Mouse (Mus musculus): ENCODE measurements at regions not wholly inside any gene's neighbourhood (a gene's known extent, or its start where the extent isn't known, plus 50 kb on each side); places are given as distances from the start of the nearest gene placed in this dataset.

GRCm38 (mm10) chr13:106669665-106670064 is 267.1 kb downstream of the Ipo11 start:
- Histone ChIP-seq H3K4me3 (no peak overlapping the region), H3K4me1 (no peaks in the 10 kb centered on the region), H3K9me3 (replicated peaks) (no peaks in the 10 kb centered on the region), H3K27me3 (ENCODE audit: low read depth, poor library complexity, severe bottlenecking) (no peaks in the 10 kb centered on the region), H3K27ac (no peak overlapping the region), H3K36me3 (no peaks in the 10 kb centered on the region)
- no peak for DNase-seq (ENCODE audit: low spot score)
- WGBS, result 84% methylated on average over 5 of the region's 5 CpGs

GRCm38 (mm10) chr13:106662195-106662594 is 274.6 kb downstream of the Ipo11 start:
- no peak for DNase-seq (ENCODE audit: low spot score)
- Histone ChIP-seq H3K27ac (no peak overlapping the region), H3K36me3 (no peaks in the 10 kb centered on the region), H3K27me3 (ENCODE audit: low read depth, poor library complexity, severe bottlenecking) (no peaks in the 10 kb centered on the region), H3K9me3 (replicated peaks) (no peaks in the 10 kb centered on the region), H3K4me3 (no peak overlapping the region), H3K4me1 (no peaks in the 10 kb centered on the region)
- 88% methylated on average over 1 of the region's 1 CpGs for whole genome bisulfite sequencing

GRCm38 (mm10) chr13:106649363-106649762 is 287.4 kb downstream of the Ipo11 start:
- Histone ChIP-seq H3K36me3 (no peaks in the 10 kb centered on the region), H3K4me3 (no peak overlapping the region), H3K4me1 (no peaks in the 10 kb centered on the region), H3K9me3 (replicated peaks) (no peaks in the 10 kb centered on the region), H3K27me3 (ENCODE audit: low read depth, poor library complexity, severe bottlenecking) (no peaks in the 10 kb centered on the region), H3K27ac (no peak overlapping the region)
- DNase-seq (ENCODE audit: low spot score), result no peak

- H3K27me3 ChIP-seq (ENCODE audit: low read depth, poor library complexity, severe bottlenecking), result no peaks in the 10 kb centered on the region
- no peak for DNase-seq (ENCODE audit: low spot score)
- H3K4me1 ChIP-seq, result no peaks in the 10 kb centered on the region
- H3K36me3 ChIP-seq, result no peaks in the 10 kb centered on the region
- H3K27ac ChIP-seq, result no peak overlapping the region
- H3K4me3 ChIP-seq, result no peak overlapping the region
- H3K9me3 ChIP-seq (replicated peaks), result no peaks in the 10 kb centered on the region
- WGBS, result 83% methylated on average over 5 of the region's 5 CpGs
Observed at GRCm38 (mm10) chr13:106643302-106643975, 293.3 kb downstream of the Ipo11 start.

GRCm38 (mm10) chr13:106638706-106639385 is 297.9 kb downstream of the Ipo11 start:
- no peaks in the 10 kb centered on the region for H3K27me3 ChIP-seq (ENCODE audit: low read depth, poor library complexity, severe bottlenecking)
- no peak overlapping the region for H3K27ac ChIP-seq
- no peak for DNase-seq (ENCODE audit: low spot score)
- no peaks in the 10 kb centered on the region for H3K4me1 ChIP-seq
- WGBS, result 78% methylated on average over 7 of the region's 7 CpGs
- H3K4me3 ChIP-seq, result no peak overlapping the region
- no peaks in the 10 kb centered on the region for H3K36me3 ChIP-seq
- H3K9me3 ChIP-seq (replicated peaks), result no peaks in the 10 kb centered on the region

GRCm38 (mm10) chr13:106591729-106592128 is 345.0 kb downstream of the Ipo11 start:
- Histone ChIP-seq H3K4me3 (no peak overlapping the region), H3K36me3 (no peaks in the 10 kb centered on the region), H3K4me1 (no peaks in the 10 kb centered on the region), H3K27ac (no peak overlapping the region), H3K27me3 (ENCODE audit: low read depth, poor library complexity, severe bottlenecking) (no peaks in the 10 kb centered on the region), H3K9me3 (replicated peaks) (no peaks in the 10 kb centered on the region)
- WGBS, result 83% methylated on average over 2 of the region's 2 CpGs
- no peak for DNase-seq (ENCODE audit: low spot score)

- Histone ChIP-seq H3K27ac (no peak overlapping the region), H3K27me3 (ENCODE audit: low read depth, poor library complexity, severe bottlenecking) (no peaks in the 10 kb centered on the region), H3K4me1 (no peaks in the 10 kb centered on the region), H3K4me3 (no peak overlapping the region), H3K9me3 (replicated peaks) (no peaks in the 10 kb centered on the region), H3K36me3 (no peaks in the 10 kb centered on the region)
- DNase-seq (ENCODE audit: low spot score), result no peak
- WGBS, result 90% methylated on average over 9 of the region's 9 CpGs
Observed at GRCm38 (mm10) chr13:106567658-106568359, 368.9 kb downstream of the Ipo11 start.

GRCm38 (mm10) chr13:106562588-106562987 is 374.2 kb downstream of the Ipo11 start:
- Histone ChIP-seq H3K27ac (no peak overlapping the region), H3K4me1 (no peaks in the 10 kb centered on the region), H3K4me3 (no peak overlapping the region), H3K27me3 (ENCODE audit: low read depth, poor library complexity, severe bottlenecking) (no peaks in the 10 kb centered on the region), H3K9me3 (replicated peaks) (no peaks in the 10 kb centered on the region), H3K36me3 (no peaks in the 10 kb centered on the region)
- DNase-seq (ENCODE audit: low spot score), result no peak
- 88% methylated on average over 1 of the region's 1 CpGs for WGBS

- no peaks in the 10 kb centered on the region for H3K27me3 ChIP-seq (ENCODE audit: low read depth, poor library complexity, severe bottlenecking)
- H3K9me3 ChIP-seq (replicated peaks), result no peaks in the 10 kb centered on the region
- no peak for DNase-seq (ENCODE audit: low spot score)
- WGBS, result 77% methylated on average over 4 of the region's 4 CpGs
- no peaks in the 10 kb centered on the region for H3K4me1 ChIP-seq
- no peak overlapping the region for H3K4me3 ChIP-seq
- H3K36me3 ChIP-seq, result no peaks in the 10 kb centered on the region
- H3K27ac ChIP-seq, result no peak overlapping the region
Observed at GRCm38 (mm10) chr13:106562161-106562560, 374.6 kb downstream of the Ipo11 start.

GRCm38 (mm10) chr13:106525406-106526206 is 411.2 kb downstream of the Ipo11 start:
- Histone ChIP-seq H3K36me3 (no peaks in the 10 kb centered on the region), H3K27ac (no peak overlapping the region), H3K4me1 (no peaks in the 10 kb centered on the region), H3K4me3 (no peak overlapping the region), H3K27me3 (ENCODE audit: low read depth, poor library complexity, severe bottlenecking) (no peaks in the 10 kb centered on the region), H3K9me3 (replicated peaks) (no peaks in the 10 kb centered on the region)
- WGBS, result 89% methylated on average over 11 of the region's 11 CpGs
- DNase-seq (ENCODE audit: low spot score), result no peak

- Histone ChIP-seq H3K9me3 (replicated peaks) (no peaks in the 10 kb centered on the region), H3K36me3 (no peaks in the 10 kb centered on the region), H3K4me3 (no peak overlapping the region), H3K27me3 (ENCODE audit: low read depth, poor library complexity, severe bottlenecking) (no peaks in the 10 kb centered on the region), H3K4me1 (no peaks in the 10 kb centered on the region), H3K27ac (no peak overlapping the region)
- DNase-seq (ENCODE audit: low spot score), result no peak
- 88% methylated on average over 5 of the region's 5 CpGs for whole genome bisulfite sequencing
Observed at GRCm38 (mm10) chr13:106514510-106515169, 422.1 kb downstream of the Ipo11 start.

GRCm38 (mm10) chr13:106513669-106514068 is 423.1 kb downstream of the Ipo11 start:
- Histone ChIP-seq H3K27ac (no peak overlapping the region), H3K9me3 (replicated peaks) (no peaks in the 10 kb centered on the region), H3K4me1 (no peaks in the 10 kb centered on the region), H3K4me3 (no peak overlapping the region), H3K36me3 (no peaks in the 10 kb centered on the region), H3K27me3 (ENCODE audit: low read depth, poor library complexity, severe bottlenecking) (no peaks in the 10 kb centered on the region)
- WGBS, result 83% methylated on average over 4 of the region's 4 CpGs
- DNase-seq (ENCODE audit: low spot score), result no peak

All from limb, embryonic 10.5 days (tissue).